Mouse (Mus musculus): ENCODE measurements around the gene Cyp2a5.
"Not testable (repeated sequence)": the region's sequence is repeated elsewhere in the genome, so short reads cannot be mapped to it uniquely, and the experiment has no call there.

Cyp2a5 gene

GRCm38 (mm10) chr7:26835059-26835458 lies at the start of gene Cyp2a5:
Gene Cyp2a5 (plus strand): TSS chr7:26835305.
- in situ Hi-C loops (cut with MboI; ENCODE audit: low pct_unique_long_range_greater_than_20kb in 1 of 2, low sequenced_read_pairs in 2 of 2, unreplicated experiment in 1 of 2): not testable (repeated sequence)

- in situ Hi-C loops (cut with MboI; ENCODE audit: low pct_unique_long_range_greater_than_20kb in 1 of 2, low sequenced_read_pairs in 2 of 2, unreplicated experiment in 1 of 2): loop anchor here in 1 of 2 experiments (25.0 kb wide), 1 partner anchor 476 kb away; the partner anchor contains the start of gene Numbl
Observed at GRCm38 (mm10) chr7:26786013-26786412, 49.1 kb upstream of the Cyp2a5 start.

- in situ Hi-C loops (cut with MboI; ENCODE audit: low pct_unique_long_range_greater_than_20kb in 1 of 2, low sequenced_read_pairs in 2 of 2, unreplicated experiment in 1 of 2): loop anchor here in 1 of 2 experiments (25.0 kb wide), 1 partner anchor 472 kb away; the partner anchor contains the start of gene Numbl
Observed at GRCm38 (mm10) chr7:26789984-26790383, 45.1 kb upstream of the Cyp2a5 start.

- in situ Hi-C loops (cut with MboI; ENCODE audit: low pct_unique_long_range_greater_than_20kb in 1 of 2, low sequenced_read_pairs in 2 of 2, unreplicated experiment in 1 of 2): no loop called here
Observed at GRCm38 (mm10) chr7:26800104-26800503, 35.0 kb upstream of the Cyp2a5 start.

GRCm38 (mm10) chr7:26800996-26801395 lies 34.1 kb upstream of the Cyp2a5 start:
- in situ Hi-C loops (cut with MboI; ENCODE audit: low pct_unique_long_range_greater_than_20kb in 1 of 2, low sequenced_read_pairs in 2 of 2, unreplicated experiment in 1 of 2): no loop called here

- in situ Hi-C loops (cut with MboI; ENCODE audit: low pct_unique_long_range_greater_than_20kb in 1 of 2, low sequenced_read_pairs in 2 of 2, unreplicated experiment in 1 of 2): no loop called here
Observed at GRCm38 (mm10) chr7:26808592-26808991, 26.5 kb upstream of the Cyp2a5 start, which contains the start of gene Cyp2g1. Gene Cyp2g1 (plus strand): TSS chr7:26808892.

- in situ Hi-C loops (cut with MboI; ENCODE audit: low pct_unique_long_range_greater_than_20kb in 1 of 2, low sequenced_read_pairs in 2 of 2, unreplicated experiment in 1 of 2): not testable (repeated sequence)
Observed at GRCm38 (mm10) chr7:26831556-26832292, 3.4 kb upstream of the Cyp2a5 start.

- in situ Hi-C loops (cut with MboI; ENCODE audit: low pct_unique_long_range_greater_than_20kb in 1 of 2, low sequenced_read_pairs in 2 of 2, unreplicated experiment in 1 of 2): not testable (repeated sequence)
Observed at GRCm38 (mm10) chr7:26832668-26833067, 2.4 kb upstream of the Cyp2a5 start.

- in situ Hi-C loops (cut with MboI; ENCODE audit: low pct_unique_long_range_greater_than_20kb in 1 of 2, low sequenced_read_pairs in 2 of 2, unreplicated experiment in 1 of 2): not testable (repeated sequence)
Observed at GRCm38 (mm10) chr7:26843400-26843799, 8.3 kb downstream of the Cyp2a5 start.

GRCm38 (mm10) chr7:26850063-26850462 lies 15.0 kb downstream of the Cyp2a5 start:
- in situ Hi-C loops (cut with MboI; ENCODE audit: low pct_unique_long_range_greater_than_20kb in 1 of 2, low sequenced_read_pairs in 2 of 2, unreplicated experiment in 1 of 2): not testable (repeated sequence)

GRCm38 (mm10) chr7:26878581-26878980 lies 43.5 kb downstream of the Cyp2a5 start:
- in situ Hi-C loops (cut with MboI; ENCODE audit: low pct_unique_long_range_greater_than_20kb in 1 of 2, low sequenced_read_pairs in 2 of 2, unreplicated experiment in 1 of 2): not testable (repeated sequence)

GRCm38 (mm10) chr7:26880600-26880999 lies 45.5 kb downstream of the Cyp2a5 start:
- in situ Hi-C loops (cut with MboI; ENCODE audit: low pct_unique_long_range_greater_than_20kb in 1 of 2, low sequenced_read_pairs in 2 of 2, unreplicated experiment in 1 of 2): not testable (repeated sequence)

Measured in mouse embryonic stem cell (cell line).